ENCODE assay signal across 23 mouse cellular contexts in genomic region chr2:146626531-146626930, GRCm38 (mm10).
"Had no signal": no experiment of that assay in that cellular context is flagged by ENCODE, and none has a peak within 500 bp of the region (broad histone marks: within the 10 kb centered on the region; RNA-seq: fewer than 3 reads in every experiment).

No protein-coding gene starts in this region.

- H3K4me3 ChIP-seq: gastrocnemius, adult 2 months; heart, embryonic 10.5 days; heart, embryonic 12.5 days; hindbrain, embryonic 10.5 days; hindbrain, embryonic 12.5 days; intestine, embryonic 15.5 days; kidney, embryonic 15.5 days; layer of hippocampus, adult 2 months; left cerebral cortex, adult 2 months; limb, embryonic 10.5 days; limb, embryonic 12.5 days; liver, embryonic 13.5 days; liver, embryonic 15.5 days had no signal

- H3K27me3 ChIP-seq: intestine, embryonic 15.5 days; liver, embryonic 13.5 days; liver, embryonic 15.5 days had no signal

- H3K36me3 ChIP-seq: heart, embryonic 10.5 days; heart, embryonic 12.5 days; hindbrain, embryonic 10.5 days; hindbrain, embryonic 12.5 days; intestine, embryonic 15.5 days; kidney, embryonic 15.5 days; limb, embryonic 10.5 days; limb, embryonic 12.5 days; liver, embryonic 13.5 days; liver, embryonic 15.5 days had no signal

- H3K4me1 ChIP-seq: heart, embryonic 12.5 days; intestine, embryonic 15.5 days; kidney, embryonic 15.5 days; limb, embryonic 10.5 days had no signal

- DNase-seq: gastrocnemius, adult 2 months; gastrocnemius, postnatal 10 days; gastrocnemius, postnatal 25 days; heart, adult 18-20 months; heart, postnatal 10 days; heart, postnatal 4 days; kidney, postnatal 4 days; liver; liver, embryonic 13.5 days; liver, postnatal 0 days had no signal

- H3K27ac ChIP-seq: gastrocnemius, adult 2 months; heart, embryonic 10.5 days; hindbrain, embryonic 10.5 days; hindbrain, embryonic 12.5 days; hindbrain, embryonic 14.5 days; intestine, embryonic 15.5 days; kidney, embryonic 15.5 days; kidney, postnatal 0 days; layer of hippocampus, adult 2 months; left cerebral cortex, adult 2 months; limb, embryonic 10.5 days; limb, embryonic 12.5 days; liver, embryonic 13.5 days; liver, embryonic 15.5 days had no signal
